Mouse (Mus musculus): Measurements from ENCODE around the gene Bms1. TPM values are rescaled to one million over a fixed set of nuclear protein-coding genes. Genes with fewer than 3 reads are reported as not detected.

The Bms1 gene
- polyA plus RNA-seq, 1 experiment from 2014 or later = 35.7 TPM

Small RNA genes lying within 50 kb of the gene (microRNA-seq; reads per million reads assigned to microRNA genes)
- gene Gm25953 = not detected

Other genes with a start within 250 kb of the Bms1 start
- gene Ret, start 221.8 kb downstream of the Bms1 start, polyA plus RNA-seq (2015; fragmentation: Nextera tagmentation; extraction: Ambion mirVana) = 0.92 and 0.94 TPM in 2 replicates
- gene Zfp248, start 36.1 kb upstream of the Bms1 start, polyA plus RNA-seq (2015; fragmentation: Nextera tagmentation; extraction: Ambion mirVana) = 12.1 and 13.4 TPM in 2 replicates
- gene Zfp9, start 59.8 kb upstream of the Bms1 start, polyA plus RNA-seq (2015; fragmentation: Nextera tagmentation; extraction: Ambion mirVana) = 14.3 and 15.6 TPM in 2 replicates
- 16.9 and 17.5 TPM in 2 replicates for gene Ankrd26, start 142.8 kb upstream of the Bms1 start, polyA plus RNA-seq (2015; fragmentation: Nextera tagmentation; extraction: Ambion mirVana)

Measured in embryonic facial prominence, embryonic 13.5 days (tissue).